Mouse (Mus musculus) layer of hippocampus, postnatal 10 days (tissue): ENCODE data around the gene Pkdrej. TPM values are rescaled to one million over a fixed set of nuclear protein-coding genes. Genes with fewer than 3 reads are reported as not detected.
A peak's percentile ranks its signal among the peaks of the same experiment; 100 is the strongest.
"Not testable (repeated sequence)": the region's sequence is repeated elsewhere in the genome, so short reads cannot be mapped to it uniquely, and the experiment has no call there.

Experiments
- DNase-seq, 2 experiments: peaks; one replicate each; pipeline ENCODE4 v3.0.0; 2021; ENCODE audit warnings: low spot score in 2 of 2
- total RNA-seq, 2 experiments: library from RNA; stranded (reverse); gene quantifications; 2 replicates each; pipeline ENCODE4 v1.2.3; 2021

Pkdrej gene
- total RNA-seq, 2 experiments from 2014 or later: 0.42 to 0.43 TPM

DNA sequence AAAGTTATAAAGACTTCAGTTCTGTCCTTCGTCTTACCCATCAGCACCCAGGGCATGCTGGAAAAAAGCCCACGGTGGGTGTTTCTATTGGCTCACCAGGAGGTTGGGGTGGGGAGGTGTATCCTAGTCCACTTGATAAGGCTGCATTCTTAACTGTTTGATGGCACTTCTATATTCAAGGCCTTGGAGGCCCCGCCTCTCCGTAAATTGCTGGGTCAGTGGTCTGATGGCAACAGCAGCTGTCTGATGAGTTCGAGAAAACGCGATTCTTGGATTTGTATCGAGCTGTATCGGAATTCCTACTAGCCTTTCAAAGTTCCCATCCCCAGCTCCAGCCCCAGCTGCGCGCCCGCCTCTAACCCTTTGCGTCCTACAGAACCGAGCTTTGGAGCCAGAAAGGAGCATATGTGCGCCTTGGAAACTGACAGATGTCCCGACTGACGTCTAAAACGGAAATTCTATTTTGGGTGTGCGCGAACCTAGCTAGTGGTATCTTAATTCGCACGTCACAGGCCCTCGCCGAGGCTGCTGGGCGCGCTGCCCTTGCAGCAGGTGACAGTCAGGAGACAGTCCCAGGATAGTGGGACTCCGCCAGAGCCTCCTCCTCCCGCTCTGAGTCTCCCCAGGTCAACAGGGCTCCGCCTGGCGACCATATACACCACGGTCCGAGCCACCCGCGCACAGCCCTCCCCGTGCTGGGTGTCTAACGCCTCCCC, 10.6 kb downstream of the Pkdrej start:
- DNase-seq: peak; percentile 69 to 78

DNA sequence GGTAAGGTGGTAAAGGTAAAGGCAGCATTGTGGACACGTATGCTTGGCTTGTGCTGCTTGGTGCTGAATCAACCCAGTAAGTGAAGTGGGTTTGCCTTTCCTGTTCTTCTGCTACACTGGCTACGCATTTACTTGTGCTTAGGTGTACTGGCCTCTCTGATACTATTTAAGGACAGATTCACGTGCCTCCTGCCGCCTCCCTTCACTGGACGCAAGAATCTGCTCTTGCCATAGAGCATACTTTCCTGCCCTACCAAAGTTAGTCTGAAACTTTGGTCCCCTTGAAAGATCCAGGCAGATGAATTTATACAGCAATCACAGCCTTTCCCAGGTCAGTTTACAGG, 11.1 kb downstream of the Pkdrej start:
- no peak for DNase-seq

DNA sequence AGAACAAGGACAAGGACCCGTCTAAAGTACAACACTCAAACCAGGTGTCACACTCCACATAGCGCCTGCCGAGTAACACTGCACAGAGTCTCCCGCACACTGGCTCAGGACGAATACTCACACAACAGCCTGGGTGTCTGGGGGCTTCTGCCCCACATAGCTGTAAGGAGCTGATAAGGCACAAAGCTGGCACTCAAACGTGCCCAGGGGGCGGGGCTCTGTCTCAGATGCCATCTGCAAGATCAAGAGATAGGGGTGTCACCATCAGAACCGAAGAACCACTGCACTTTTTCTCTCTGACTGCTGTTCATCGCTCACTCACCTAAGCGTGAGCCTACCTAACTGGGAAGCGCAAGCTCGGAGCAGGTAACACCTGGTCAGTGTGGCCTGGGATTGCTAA, 12.4 kb downstream of the Pkdrej start:
- no peak for DNase-seq

DNA sequence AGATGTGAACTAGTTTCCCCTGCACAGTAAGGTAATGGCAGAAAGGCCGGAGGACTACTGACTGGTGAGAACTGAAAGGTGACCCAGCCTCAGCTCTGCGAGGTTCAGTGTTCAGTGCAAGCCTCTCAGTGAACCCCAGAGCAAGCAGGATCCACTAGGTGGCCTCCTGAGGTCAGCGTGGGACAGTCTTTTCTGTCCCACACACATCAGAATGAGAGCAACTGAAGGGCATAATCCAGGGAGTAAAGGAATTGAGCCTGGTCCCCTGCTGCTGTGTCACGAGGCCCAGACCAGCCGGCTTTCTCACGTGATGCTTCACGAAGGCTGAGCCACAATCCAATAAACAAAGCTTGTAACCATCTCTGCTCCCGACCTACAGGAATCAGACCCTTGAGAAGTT, 13.1 kb downstream of the Pkdrej start:
- no peak for DNase-seq

- DNase-seq: no peak
Observed at GRCm38 (mm10) chr15:85808031-85808430, 13.5 kb downstream of the Pkdrej start.

GRCm38 (mm10) chr15:85807404-85807803, 14.1 kb downstream of the Pkdrej start:
- DNase-seq: no peak

GRCm38 (mm10) chr15:85806886-85807285, 14.6 kb downstream of the Pkdrej start:
- no peak for DNase-seq

DNA sequence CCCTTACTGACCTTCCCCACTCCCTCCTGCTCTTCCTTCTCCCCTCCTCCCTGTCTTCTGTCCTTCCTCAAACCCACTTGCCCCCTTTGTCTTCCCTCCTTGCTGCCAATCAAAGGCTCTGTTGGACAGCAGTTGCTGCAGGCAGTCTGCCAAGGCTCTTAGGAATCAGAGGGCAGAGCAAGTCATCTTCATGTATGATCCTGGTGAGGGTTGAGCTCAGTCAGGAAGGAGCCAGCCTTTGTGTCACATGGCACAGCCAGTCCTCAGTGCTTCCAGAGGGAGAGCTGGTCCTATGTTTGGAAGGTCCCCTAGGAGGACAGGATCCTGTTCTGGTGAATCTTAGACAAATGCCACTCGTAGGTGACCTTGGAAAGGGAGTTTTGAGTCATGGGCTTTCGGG, 18.6 kb downstream of the Pkdrej start:
- DNase-seq: no peak

GRCm38 (mm10) chr15:85798676-85799075, 22.9 kb downstream of the Pkdrej start:
- no peak for DNase-seq

- no peak for DNase-seq
Observed at GRCm38 (mm10) chr15:85795516-85795915, 26.0 kb downstream of the Pkdrej start.

- DNase-seq: peak; percentile 76 to 82
Observed at GRCm38 (mm10) chr15:85792819-85793218, 28.7 kb downstream of the Pkdrej start.

DNA sequence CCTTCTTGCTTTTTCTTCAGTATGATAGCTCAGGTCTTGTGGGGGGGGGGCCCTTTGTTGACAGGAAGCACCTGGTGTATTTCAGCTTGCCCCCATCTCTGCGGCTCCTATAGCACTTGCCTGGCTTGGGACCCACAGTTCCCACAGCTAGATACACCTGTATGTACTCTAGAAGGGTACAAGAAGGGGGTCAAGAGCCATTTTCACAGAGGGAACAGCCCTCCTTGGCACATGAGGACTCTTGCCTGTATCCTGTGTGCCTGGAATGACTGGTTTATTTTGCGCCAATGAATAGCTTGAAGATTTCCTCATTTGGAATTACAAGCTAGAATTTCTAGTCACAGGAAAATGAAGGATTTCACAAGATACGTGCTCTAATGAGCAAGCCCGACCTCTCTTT, 30.1 kb downstream of the Pkdrej start:
- DNase-seq: no peak

GRCm38 (mm10) chr15:85788633-85789032, 32.9 kb downstream of the Pkdrej start:
- DNase-seq: no peak

- DNase-seq: no peak
Observed at GRCm38 (mm10) chr15:85788051-85788450, 33.5 kb downstream of the Pkdrej start.

DNA sequence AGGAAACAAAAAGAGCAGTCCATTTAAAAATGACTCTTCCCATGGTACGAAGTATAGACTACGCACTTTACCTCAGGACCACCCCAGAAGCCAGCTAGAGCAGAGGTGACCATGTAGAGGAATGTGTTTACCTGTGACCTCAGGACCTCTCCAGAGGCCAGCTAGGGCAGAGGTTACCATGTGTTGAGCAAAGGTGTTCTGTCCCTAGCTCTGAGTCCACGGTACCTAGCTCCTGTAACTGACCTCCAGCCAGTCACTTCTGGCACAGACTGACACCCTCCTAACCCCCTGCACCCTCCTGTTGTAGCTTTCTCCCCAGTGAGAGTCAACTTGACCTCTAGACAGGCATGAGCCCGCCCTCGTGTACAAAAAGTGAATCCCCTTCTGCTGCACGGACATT, 34.1 kb downstream of the Pkdrej start:
- no peak for DNase-seq

DNA sequence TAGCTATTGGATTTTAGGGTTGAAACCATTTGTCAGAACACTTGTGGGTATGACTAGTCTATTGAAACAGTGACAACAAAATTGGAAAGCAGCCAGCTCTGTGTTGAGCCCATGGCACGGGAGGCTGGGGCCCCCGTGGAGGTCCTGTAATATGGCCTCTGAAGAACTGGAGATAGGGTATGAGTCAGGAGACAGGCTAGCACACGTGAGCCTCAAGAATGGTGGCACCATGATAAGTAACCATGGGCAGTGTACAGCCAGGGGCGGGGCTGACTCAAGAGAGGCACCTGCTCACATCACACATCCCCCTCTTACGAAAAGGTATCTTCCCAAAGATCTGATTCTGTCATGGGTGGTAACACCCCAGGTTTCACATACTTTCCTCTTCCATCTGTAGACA, 34.8 kb downstream of the Pkdrej start:
- DNase-seq: no peak

GRCm38 (mm10) chr15:85784341-85784740, 37.2 kb downstream of the Pkdrej start:
- no peak for DNase-seq

GRCm38 (mm10) chr15:85783146-85783545, 38.4 kb downstream of the Pkdrej start:
- DNase-seq: no peak

- DNase-seq: not testable (repeated sequence)
Observed at GRCm38 (mm10) chr15:85778891-85779290, 42.6 kb downstream of the Pkdrej start.

- DNase-seq: peak; percentile 28 to 39
Observed at GRCm38 (mm10) chr15:85776771-85777170, 44.8 kb downstream of the Pkdrej start.

DNA sequence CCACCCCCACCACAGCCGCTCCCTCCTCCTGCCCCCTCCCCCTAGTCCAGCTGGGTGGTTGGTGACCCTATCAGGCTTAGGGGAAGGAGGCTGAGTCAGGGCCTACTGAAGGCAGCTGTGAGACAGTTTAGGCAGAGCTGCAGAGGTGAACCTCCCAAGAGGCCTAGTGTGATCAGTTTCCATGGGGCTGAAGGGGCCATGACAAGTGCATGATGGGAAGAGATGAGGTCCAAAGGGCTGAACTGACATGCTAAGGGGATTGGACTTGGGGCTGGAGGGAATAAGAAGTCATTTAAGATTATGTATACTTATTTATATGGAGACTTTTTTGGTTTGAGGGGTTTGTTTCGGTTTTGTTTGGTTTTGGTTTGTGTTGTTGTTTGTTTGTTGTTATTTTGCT, 45.3 kb downstream of the Pkdrej start:
- DNase-seq: no peak

DNA sequence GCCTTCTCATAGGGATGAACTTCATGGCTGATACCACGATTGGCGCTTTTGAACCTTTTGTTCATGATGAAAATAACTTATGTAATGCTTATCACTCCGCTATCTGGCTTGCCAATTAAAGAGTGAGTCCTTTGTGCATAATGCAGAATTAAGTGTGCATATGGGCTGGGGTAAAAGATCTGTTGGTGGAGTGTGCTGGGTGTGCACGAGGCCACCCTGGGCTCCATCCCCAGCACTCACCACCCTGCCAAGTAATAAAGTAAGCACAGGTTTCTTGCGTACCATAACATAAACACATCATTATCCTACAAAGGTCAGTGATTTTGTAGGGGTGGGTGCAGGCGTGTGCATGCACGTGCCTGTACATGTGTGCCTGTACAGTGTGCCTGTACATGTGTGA, 46.5 kb downstream of the Pkdrej start:
- no peak for DNase-seq

GRCm38 (mm10) chr15:85774419-85774818, 47.1 kb downstream of the Pkdrej start:
- DNase-seq: no peak
